Mouse (Mus musculus) right cerebral cortex, postnatal 36 days (tissue): ENCODE data around the gene B4galnt1.

Source experiments
- DNase-seq, 2 experiments: peaks; one replicate each; pipeline ENCODE4 v3.0.0; 2022; ENCODE audit warnings: low spot score in 2 of 2, mixed read lengths in 1 of 2

B4galnt1 gene

GRCm38 (mm10) chr10:127170837-127171272 lies 5.8 kb downstream of the B4galnt1 start:
- DNase-seq, result no peak

- DNase-seq, result no peak
Measured at GRCm38 (mm10) chr10:127171631-127172200, 6.7 kb downstream of the B4galnt1 start.

- DNase-seq, result no peak
Measured at GRCm38 (mm10) chr10:127173148-127174065, 8.4 kb downstream of the B4galnt1 start.

GRCm38 (mm10) chr10:127174170-127174569 lies 9.1 kb downstream of the B4galnt1 start:
- no peak for DNase-seq

- no peak for DNase-seq
Measured at GRCm38 (mm10) chr10:127176228-127176627, 11.2 kb downstream of the B4galnt1 start.

GRCm38 (mm10) chr10:127176756-127177155 lies 11.7 kb downstream of the B4galnt1 start:
- no peak for DNase-seq

- DNase-seq, result no peak
Measured at GRCm38 (mm10) chr10:127177235-127177634, 12.2 kb downstream of the B4galnt1 start.

- peak in 1 of 2 experiments; percentile 59 for DNase-seq
Measured at GRCm38 (mm10) chr10:127177719-127178118, 12.7 kb downstream of the B4galnt1 start.

GRCm38 (mm10) chr10:127178286-127179027 lies 13.4 kb downstream of the B4galnt1 start:
- DNase-seq, result no peak

GRCm38 (mm10) chr10:127179871-127180694 lies 15.1 kb downstream of the B4galnt1 start, which contains the start of gene Slc26a10:
Gene Slc26a10 (minus strand): TSS chr10:127180645.
- peak in 1 of 2 experiments; percentile 68 for DNase-seq

GRCm38 (mm10) chr10:127180695-127181047 lies 15.6 kb downstream of the B4galnt1 start:
- no peak for DNase-seq

- no peak for DNase-seq
Measured at GRCm38 (mm10) chr10:127181566-127181965, 16.5 kb downstream of the B4galnt1 start.

GRCm38 (mm10) chr10:127182624-127183023 lies 17.6 kb downstream of the B4galnt1 start:
- no peak for DNase-seq

GRCm38 (mm10) chr10:127183759-127184158 lies 18.7 kb downstream of the B4galnt1 start:
- no peak for DNase-seq

GRCm38 (mm10) chr10:127185101-127185500 lies 20.1 kb downstream of the B4galnt1 start:
- no peak for DNase-seq

- DNase-seq, result no peak
Measured at GRCm38 (mm10) chr10:127185506-127185905, 20.5 kb downstream of the B4galnt1 start.

GRCm38 (mm10) chr10:127186451-127186850 lies 21.4 kb downstream of the B4galnt1 start:
- DNase-seq, result no peak

- DNase-seq, result peak; percentile 79 to 83
Measured at GRCm38 (mm10) chr10:127187371-127188078, 22.5 kb downstream of the B4galnt1 start.

GRCm38 (mm10) chr10:127188079-127188453 lies 23.0 kb downstream of the B4galnt1 start:
- DNase-seq, result no peak

GRCm38 (mm10) chr10:127188465-127189115 lies 23.6 kb downstream of the B4galnt1 start:
- peak in 1 of 2 experiments; percentile 43 for DNase-seq
